Mouse (Mus musculus) forebrain, postnatal 0 days (tissue): ENCODE data around the gene 4931428L18Rik. TPM values are rescaled to one million over a fixed set of nuclear protein-coding genes. Genes with fewer than 3 reads are reported as not detected.
A peak's percentile ranks its signal among the peaks of the same experiment; 100 is the strongest.

ENCODE experiments used
- ATAC-seq: fragments of 200-750 bp; cut with Nextera tagmentation; 2 replicates; pipeline ENCODE4 v1.8.0; 2017; ENCODE audit warnings: mild to moderate bottlenecking, moderate library complexity
- DNase-seq: peaks from one replicate; pipeline ENCODE4 v3.0.0-alpha.2; 2015
- H3K27ac ChIP-seq: fragments of 300-500 bp; sonication (generic); 2 replicates; pipeline ENCODE4 v1.5.1; 2014; ENCODE audit warnings: low read depth, mild to moderate bottlenecking, antibody characterized with exemption, low read length, moderate library complexity, mixed read lengths
- H3K27me3 ChIP-seq: fragments of 300-500 bp; sonication (generic); 2 replicates; pipeline ENCODE4 v1.6.1; 2014; ENCODE audit warnings: mild to moderate bottlenecking, low read length, mixed read lengths; ENCODE audit not compliant: insufficient read depth
- H3K36me3 ChIP-seq: fragments of 300-500 bp; sonication (generic); 2 replicates; pipeline ENCODE4 v1.6.1; 2014; ENCODE audit warnings: mild to moderate bottlenecking, moderate library complexity; ENCODE audit not compliant: insufficient read depth
- H3K4me1 ChIP-seq: fragments of 300-500 bp; sonication (generic); 2 replicates; pipeline ENCODE4 v1.6.1; 2014; ENCODE audit warnings: antibody characterized with exemption; ENCODE audit not compliant: insufficient read depth
- H3K4me2 ChIP-seq: fragments of 300-500 bp; sonication (generic); 2 replicates; pipeline ENCODE4 v1.6.1; 2014; ENCODE audit warnings: low read depth, mild to moderate bottlenecking, moderate library complexity
- H3K4me3 ChIP-seq: fragments of 300-500 bp; sonication (generic); 2 replicates; pipeline ENCODE4 v1.5.1; 2014; ENCODE audit warnings: low read depth, low read length, mixed read lengths
- H3K9ac ChIP-seq: fragments of 300-500 bp; sonication (generic); 2 replicates; pipeline ENCODE4 v1.6.1; 2014; ENCODE audit warnings: mild to moderate bottlenecking
- H3K9me3 ChIP-seq: fragments of 300-500 bp; sonication (generic); 2 replicates; pipeline ENCODE4 v1.6.1; 2016; ENCODE audit warnings: low read length
- CTCF ChIP-seq: sonication (generic); IDR thresholded peaks from 2 replicates; pipeline ENCODE4 v1.5.1; 2016; ENCODE audit warnings: antibody characterized with exemption, control low read depth, low read depth
- WGBS: fragments of 180-500 bp; shearing (Covaris S2); extraction: QIAGEN DNeasy Blood & Tissue Kit; methylation state at CpG from one replicate; pipeline ENCODE4 v1.1.7; 2014; 5-methylcytosine and 5-hydroxymethylcytosine counted together
- polyA plus RNA-seq: library from polyadenylated mRNA; unstranded; fragments of >200 nt; fragmentation: Nextera tagmentation; extraction: Ambion mirVana; gene quantifications from 2 replicates; pipeline ENCODE4 v1.2.1, GENCODE M21; 2015
- total RNA-seq: library from RNA; depleted of rRNA; stranded (reverse); fragments of >200 nt; gene quantifications from 2 replicates; pipeline ENCODE4 v1.2.3, GENCODE M21; 2014; rRNA removed

The 4931428L18Rik gene
- total and polyA plus RNA-seq, 2 experiments from 2014 or later: not detected

GRCm38 (mm10) chr1:30950456-30950835, 272.0 kb downstream of the 4931428L18Rik start:
- Histone ChIP-seq H3K36me3 (no peaks in the 10 kb centered on the region), H3K4me2 (peak overlapping the region; percentile 52), H3K9ac (peak overlapping the region; percentile 93), H3K27ac (peak overlapping the region; percentile 100), H3K4me3 (peak overlapping the region; percentile 97), H3K27me3 (no peaks in the 10 kb centered on the region), H3K9me3 (no peaks in the 10 kb centered on the region), H3K4me1 (peaks cover 8% of the 10 kb centered on the region; the same call in 1 of the 2 replicates)
- no peak for TF ChIP-seq CTCF
- ATAC-seq (no peak), DNase-seq (no peak)
- WGBS: 20% methylated on average over 5 of the region's 5 CpGs

GRCm38 (mm10) chr1:30949710-30950455, 272.6 kb downstream of the 4931428L18Rik start:
- Histone ChIP-seq H3K4me3 (peak overlapping the region; percentile 97), H3K36me3 (peaks cover 4% of the 10 kb centered on the region; the same call in 1 of the 2 replicates), H3K27ac (peak overlapping the region; percentile 100), H3K27me3 (no peaks in the 10 kb centered on the region), H3K9ac (peak overlapping the region; percentile 93), H3K4me2 (peak overlapping the region; percentile 52), H3K4me1 (peaks cover 13% of the 10 kb centered on the region; the same call in 1 of the 2 replicates), H3K9me3 (no peaks in the 10 kb centered on the region)
- ATAC-seq: peak; percentile 98
- peak; percentile 40 for TF ChIP-seq CTCF
- DNase-seq: peak; percentile 100
- WGBS: under 1% methylated on average over 55 of the region's 66 CpGs

- ATAC-seq (peak; percentile 40), DNase-seq (peak; percentile 69)
- H3K27me3 ChIP-seq: no peaks in the 10 kb centered on the region
- no peak for TF ChIP-seq CTCF
- H3K27ac ChIP-seq: peak overlapping the region; percentile 100
- 3% methylated on average over 72 of the region's 85 CpGs for WGBS
- H3K4me3 ChIP-seq: peak overlapping the region; percentile 97
- H3K4me1 ChIP-seq: peaks cover 13% of the 10 kb centered on the region; the same call in 1 of the 2 replicates
- peak overlapping the region; percentile 93 for H3K9ac ChIP-seq
- no peaks in the 10 kb centered on the region for H3K9me3 ChIP-seq
- H3K4me2 ChIP-seq: peak overlapping the region; percentile 50
- H3K36me3 ChIP-seq: peaks cover 10% of the 10 kb centered on the region
Observed at GRCm38 (mm10) chr1:30948950-30949639, 273.4 kb downstream of the 4931428L18Rik start.

- WGBS: 1% methylated on average over 16 of the region's 16 CpGs
- TF ChIP-seq CTCF: peak; percentile 55
- Histone ChIP-seq H3K9me3 (no peaks in the 10 kb centered on the region), H3K27ac (peak overlapping the region; percentile 100), H3K4me3 (peak overlapping the region; percentile 97), H3K4me2 (peak overlapping the region; percentile 50), H3K36me3 (peaks cover 17% of the 10 kb centered on the region), H3K9ac (peak overlapping the region; percentile 93), H3K4me1 (peaks cover 13% of the 10 kb centered on the region; the same call in 1 of the 2 replicates), H3K27me3 (no peaks in the 10 kb centered on the region)
- ATAC-seq (no peak), DNase-seq (peak; percentile 73)
Observed at GRCm38 (mm10) chr1:30948361-30948949, 274.0 kb downstream of the 4931428L18Rik start.

Other genes with a start within 250 kb of the 4931428L18Rik start
- not detected in 2 replicates for gene AC153137.1, start 244.7 kb downstream of the 4931428L18Rik start, total RNA-seq
- not detected in 2 replicates for gene AC153137.1, start 244.7 kb downstream of the 4931428L18Rik start, polyA plus RNA-seq
- gene Lgsn, start 46.3 kb downstream of the 4931428L18Rik start, total RNA-seq: not detected in 2 replicates
- gene Lgsn, start 46.3 kb downstream of the 4931428L18Rik start, polyA plus RNA-seq: 0.10 TPM in 1 of 2 replicates, not detected in the other
- gene Pih1d3, start 154 bp upstream of the 4931428L18Rik start, total RNA-seq: not detected in 2 replicates
- not detected in 2 replicates for gene Pih1d3, start 154 bp upstream of the 4931428L18Rik start, polyA plus RNA-seq